Mouse (Mus musculus): ENCODE data around the gene Hrc.

Gene Hrc

DNA sequence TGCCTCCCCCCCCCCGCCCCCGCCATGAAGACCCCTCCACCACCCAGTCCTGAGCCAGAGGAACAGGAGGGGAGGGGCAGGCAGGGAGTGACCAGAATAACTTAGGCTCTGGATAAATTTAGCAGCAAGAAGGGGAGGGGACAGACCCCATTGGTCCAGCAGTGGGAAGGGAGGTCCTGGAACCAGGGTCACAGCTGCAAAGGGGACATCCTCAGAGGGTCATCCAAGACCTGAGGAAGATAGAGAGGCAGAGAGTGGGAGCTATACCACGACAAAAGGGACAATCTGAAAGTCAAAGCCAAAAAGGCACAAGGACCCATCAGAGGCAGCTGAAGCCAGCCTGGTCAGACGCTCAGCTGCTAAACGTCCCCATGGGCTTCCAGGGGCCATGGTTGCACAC is at the start of gene Hrc:
TSS of gene Hrc (plus strand) at position 235 of the 400 bp plus-strand sequence.
- ATAC-seq (ENCODE audit: low TSS enrichment), result no peak

DNA sequence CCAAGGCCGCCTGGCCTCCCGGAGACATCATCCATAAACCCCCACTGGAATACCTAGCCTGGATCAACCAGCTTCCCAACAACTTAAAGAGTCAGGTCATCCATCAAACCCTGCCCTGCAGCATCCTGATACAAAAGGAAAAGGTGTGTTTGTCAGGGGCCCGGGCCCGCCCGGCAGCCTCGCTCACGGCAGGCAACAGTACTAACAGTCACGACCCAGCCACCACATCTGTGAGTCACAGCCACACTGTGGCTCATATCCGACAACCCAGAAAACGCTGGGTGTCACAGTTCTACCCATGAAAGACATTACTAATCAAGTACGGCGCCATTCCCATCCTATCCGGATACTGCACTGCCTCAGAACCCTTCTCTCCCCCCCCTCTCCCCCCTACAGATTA is 48.6 kb upstream of the Hrc start:
- no peak for ATAC-seq (ENCODE audit: low TSS enrichment)

DNA sequence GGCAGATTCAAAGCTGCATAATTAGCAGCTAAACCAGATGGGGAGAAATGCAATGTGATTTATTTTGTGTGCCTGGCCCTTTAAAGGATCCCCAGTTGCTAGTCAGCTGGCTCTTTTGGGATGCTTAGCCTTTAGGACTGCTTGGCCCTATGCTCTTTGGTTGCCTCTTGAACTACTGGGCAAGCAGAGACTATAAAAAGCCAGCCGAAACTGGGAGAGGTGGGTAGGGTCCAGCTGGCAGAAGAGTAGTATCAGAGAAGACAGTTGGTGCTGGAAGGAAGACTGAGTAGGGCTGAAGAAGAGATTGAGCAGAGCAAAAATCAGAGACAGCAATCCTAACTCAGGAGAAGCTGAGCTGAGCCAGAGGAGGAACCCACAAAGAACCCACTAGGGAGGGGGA is 38.5 kb upstream of the Hrc start:
- ATAC-seq (ENCODE audit: low TSS enrichment), result no peak

DNA sequence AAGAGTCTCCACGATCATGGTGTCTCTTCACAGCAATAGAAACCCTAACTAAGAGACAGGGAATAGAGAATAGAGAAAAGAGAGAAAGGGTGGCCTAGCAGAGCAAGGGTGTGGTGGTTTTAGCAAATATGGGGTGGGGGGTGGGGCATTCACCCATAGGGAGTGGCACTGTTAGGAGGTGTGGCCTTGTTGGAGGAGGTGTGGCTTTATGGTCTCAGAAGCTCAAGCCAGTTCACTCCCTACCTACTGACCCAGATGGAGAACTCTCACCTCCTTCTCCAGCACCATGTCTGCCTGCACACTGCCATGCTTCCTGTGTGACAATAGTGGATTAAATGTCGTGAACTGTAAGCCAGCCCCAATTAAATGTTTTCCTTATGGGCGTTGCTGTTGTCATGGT is 37.5 kb upstream of the Hrc start:
- ATAC-seq (ENCODE audit: low TSS enrichment), result no peak

DNA sequence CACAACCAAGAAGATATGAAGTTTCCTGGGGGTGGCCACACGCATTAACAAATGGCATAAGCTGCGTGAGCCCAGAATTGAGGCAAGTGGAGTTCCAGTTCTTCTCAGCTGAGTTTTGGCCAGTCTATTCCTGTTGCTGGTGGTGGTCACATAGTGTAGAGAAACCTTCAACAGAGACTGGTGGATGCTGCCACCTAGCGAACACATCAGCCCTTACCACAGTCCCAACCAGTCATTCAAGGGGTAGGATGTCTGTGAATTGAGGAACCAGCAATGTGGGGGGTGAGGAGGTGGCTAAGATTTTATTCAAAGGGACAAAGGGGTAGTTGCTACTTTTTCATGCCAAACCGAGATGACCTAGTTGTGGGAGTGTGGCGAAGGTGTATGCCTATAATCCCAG is 35.3 kb upstream of the Hrc start:
- peak; percentile 80 for ATAC-seq (ENCODE audit: low TSS enrichment)

DNA sequence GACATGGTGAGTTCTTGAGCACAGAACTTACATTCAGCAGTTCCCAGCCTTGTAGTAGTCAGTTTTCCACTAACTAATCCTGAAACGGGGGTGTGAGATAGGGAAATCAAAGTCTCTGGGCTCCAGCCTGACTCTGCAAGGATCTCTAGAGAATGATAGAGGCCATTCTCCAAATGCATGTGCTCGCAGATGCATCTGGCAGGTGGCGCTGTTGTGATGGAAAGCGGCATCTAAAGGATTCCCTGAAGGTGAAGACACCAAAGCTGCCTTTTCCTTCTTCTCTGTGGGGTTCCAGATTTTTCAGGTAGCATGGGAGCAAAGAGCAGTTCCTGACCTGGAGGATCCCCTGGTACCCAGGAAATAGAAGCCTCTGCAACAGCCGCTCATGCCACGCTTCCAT is 34.8 kb upstream of the Hrc start:
- ATAC-seq (ENCODE audit: low TSS enrichment), result peak; percentile 66

GRCm38 (mm10) chr7:45302626-45303025 is 32.5 kb upstream of the Hrc start:
- ATAC-seq (ENCODE audit: low TSS enrichment), result no peak

DNA sequence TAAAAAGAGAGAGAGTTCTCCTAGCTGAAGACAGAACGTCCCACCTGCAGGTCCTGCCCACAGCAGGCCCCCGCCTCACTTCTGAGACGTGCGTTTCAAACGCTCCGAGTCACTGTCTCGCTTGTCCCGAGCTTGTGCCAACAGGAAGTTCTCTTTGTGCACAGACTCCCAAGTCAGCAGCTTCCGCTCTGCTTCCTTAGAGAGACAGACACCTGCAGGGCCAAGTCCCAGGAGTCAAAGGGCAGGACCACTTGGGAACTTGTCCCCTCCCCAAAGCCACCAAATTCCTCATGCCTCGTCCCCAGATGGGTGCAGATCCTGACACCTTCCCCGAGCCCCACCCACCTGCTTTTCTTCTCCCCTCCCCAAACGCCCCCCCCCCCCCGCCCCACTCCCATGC is 30.2 kb upstream of the Hrc start:
- no peak for ATAC-seq (ENCODE audit: low TSS enrichment)

DNA sequence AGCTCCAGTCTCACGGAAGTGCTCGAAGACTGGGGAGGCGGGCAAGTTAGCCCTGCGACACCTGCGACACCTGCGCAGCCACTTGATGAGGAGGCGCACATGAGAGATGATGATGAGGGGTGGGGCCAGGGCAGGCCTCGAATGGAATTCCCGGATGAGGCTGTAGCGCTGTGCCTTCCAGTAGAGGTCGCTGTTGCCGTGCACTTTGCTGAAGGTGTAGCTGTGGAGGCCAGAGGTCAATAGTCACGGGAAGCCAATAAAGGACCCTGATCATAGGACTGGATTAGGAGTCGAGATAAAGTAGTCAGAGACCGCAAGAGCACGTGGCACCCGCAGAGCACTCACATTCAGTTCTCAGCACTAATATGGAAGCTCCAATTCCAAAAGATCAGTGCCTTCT is 29.8 kb upstream of the Hrc start:
- ATAC-seq (ENCODE audit: low TSS enrichment), result peak; percentile 34; the same call in 1 of the 2 replicates

DNA sequence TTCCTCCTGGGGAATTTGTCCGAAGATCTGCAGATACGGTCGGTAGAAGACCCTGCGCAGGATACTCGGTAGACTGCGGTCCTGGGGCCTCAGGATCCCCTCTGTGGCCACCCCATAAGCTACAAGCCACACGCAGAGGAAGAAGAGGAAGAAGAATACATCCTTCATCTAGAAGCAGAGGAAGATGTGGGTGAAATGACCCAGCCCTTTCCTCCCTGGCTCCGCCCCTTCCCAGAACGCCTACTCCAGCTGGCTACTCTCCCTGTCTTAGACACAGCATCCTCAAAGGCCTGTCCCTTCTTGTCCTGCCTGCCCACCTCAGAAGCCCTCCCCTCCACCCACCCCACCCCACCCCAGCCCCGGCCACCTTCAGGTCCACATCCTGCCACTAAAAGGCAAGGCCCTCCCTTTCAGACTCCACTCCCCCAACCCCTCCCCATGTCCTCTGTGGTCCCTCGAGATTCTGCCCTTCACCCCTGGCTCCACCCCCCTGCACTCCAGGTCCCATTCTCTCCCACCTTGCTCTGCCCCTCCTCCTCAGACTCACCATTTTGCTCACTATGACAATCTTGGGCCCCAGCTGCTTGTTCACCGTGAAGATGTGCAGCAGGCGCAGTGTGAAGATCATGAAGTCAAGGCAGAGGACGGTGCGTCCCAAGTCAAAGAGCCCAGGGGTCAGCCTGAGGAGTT is 26.4 kb upstream of the Hrc start:
- no peak for ATAC-seq (ENCODE audit: low TSS enrichment)

DNA sequence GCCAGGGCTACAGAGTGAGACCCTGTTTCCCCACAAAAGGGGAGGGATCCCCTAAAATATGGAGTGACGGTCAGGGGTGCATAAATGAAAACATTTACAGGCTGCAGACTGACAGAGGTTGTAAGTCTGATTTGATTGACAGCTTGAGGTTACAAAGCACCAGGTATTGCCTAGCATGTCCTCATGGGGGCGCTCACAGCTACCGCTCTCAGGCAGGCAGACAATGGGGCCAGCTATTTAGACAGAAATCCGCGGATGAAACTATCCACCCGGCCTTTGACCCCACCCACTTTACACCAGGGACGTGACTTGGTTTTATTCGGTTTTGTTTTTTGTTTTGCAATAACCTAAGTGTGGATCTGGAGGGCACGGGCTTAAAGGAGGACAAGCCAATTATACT is 25.6 kb upstream of the Hrc start:
- no peak for ATAC-seq (ENCODE audit: low TSS enrichment)

DNA sequence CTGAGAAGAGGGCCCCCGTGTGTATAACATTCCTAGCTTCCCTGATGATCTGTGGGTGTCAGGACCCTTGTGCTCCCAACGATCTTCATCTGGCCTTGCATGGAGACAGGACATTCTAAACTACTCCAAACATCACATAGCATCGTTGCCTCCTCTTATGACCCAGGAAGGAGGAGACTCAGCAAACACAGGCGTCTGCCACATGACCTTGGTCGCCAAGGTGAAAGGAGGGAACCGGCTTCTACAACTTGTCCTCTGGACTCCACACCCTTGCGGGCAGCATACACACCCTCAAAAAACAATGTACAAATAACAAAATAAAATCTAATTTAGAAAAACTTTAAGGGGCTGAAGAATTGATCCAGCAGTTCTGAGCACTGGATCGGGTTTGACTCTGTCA is 23.1 kb upstream of the Hrc start:
- ATAC-seq (ENCODE audit: low TSS enrichment), result no peak

- no peak for ATAC-seq (ENCODE audit: low TSS enrichment)
Measured at GRCm38 (mm10) chr7:45312686-45313453, 22.2 kb upstream of the Hrc start.

DNA sequence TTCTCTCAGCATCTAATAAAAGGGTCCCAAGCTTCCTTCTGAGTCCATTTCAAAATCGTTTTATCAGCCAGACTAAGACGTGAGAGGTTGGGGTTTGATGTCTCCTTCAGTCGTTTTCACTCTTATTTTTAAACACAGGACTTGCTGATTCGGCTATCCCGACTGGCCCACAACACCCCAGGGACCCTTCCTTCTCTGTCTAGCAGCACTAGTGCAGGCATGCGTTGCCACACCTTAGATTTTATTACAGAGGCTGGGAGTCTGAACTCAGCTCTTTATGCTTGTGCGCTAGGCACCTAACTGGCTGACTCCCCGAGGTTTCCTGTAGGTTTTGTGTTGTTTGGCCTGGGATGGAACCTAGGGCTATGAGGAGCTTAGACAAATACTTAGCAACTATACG is 21.6 kb upstream of the Hrc start:
- ATAC-seq (ENCODE audit: low TSS enrichment), result no peak

- ATAC-seq (ENCODE audit: low TSS enrichment), result peak; percentile 69; the same call in 1 of the 2 replicates
Measured at GRCm38 (mm10) chr7:45315182-45315701, 19.8 kb upstream of the Hrc start.

GRCm38 (mm10) chr7:45316536-45316935 is 18.6 kb upstream of the Hrc start:
- no peak for ATAC-seq (ENCODE audit: low TSS enrichment)

DNA sequence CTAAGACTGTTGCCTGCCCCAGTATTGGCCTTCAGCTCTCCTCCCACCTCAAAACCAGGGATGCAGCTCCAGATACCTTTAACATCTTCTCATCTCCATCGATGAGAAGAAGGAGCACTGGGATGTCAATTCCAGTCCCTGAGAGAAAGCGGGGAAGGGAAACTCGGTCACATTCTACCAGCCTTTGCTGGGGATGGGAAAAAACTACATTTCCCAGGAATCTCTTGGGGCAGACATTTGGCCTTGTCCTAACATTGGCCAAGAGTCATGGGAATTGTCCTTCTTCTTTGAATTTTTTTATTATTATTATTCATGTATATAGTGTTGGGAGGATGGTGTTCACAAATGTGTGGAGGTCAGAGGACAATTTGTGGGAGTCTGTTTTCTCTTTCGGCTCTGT is 12.8 kb upstream of the Hrc start:
- no peak for ATAC-seq (ENCODE audit: low TSS enrichment)

DNA sequence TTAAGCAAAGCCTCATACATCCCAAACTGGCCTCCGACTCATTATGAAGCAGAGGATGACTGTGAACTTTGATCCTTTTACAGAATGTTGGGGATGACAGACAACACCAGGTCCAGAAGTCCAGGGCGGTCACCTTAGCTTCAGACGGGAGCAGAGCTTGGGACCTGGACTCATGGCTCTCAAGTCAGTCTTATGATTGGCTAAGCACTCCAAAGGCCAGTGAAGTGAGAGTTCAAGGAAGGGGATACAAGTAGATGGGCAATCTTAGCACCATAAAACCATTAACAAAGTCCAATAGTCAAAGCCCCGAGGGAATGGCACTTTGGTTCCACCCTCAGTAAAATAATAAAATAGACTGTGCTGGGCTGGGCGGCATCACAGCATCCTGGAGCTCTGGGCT is 12.0 kb upstream of the Hrc start:
- no peak for ATAC-seq (ENCODE audit: low TSS enrichment)

GRCm38 (mm10) chr7:45325800-45326199 is 9.3 kb upstream of the Hrc start:
- no peak for ATAC-seq (ENCODE audit: low TSS enrichment)

DNA sequence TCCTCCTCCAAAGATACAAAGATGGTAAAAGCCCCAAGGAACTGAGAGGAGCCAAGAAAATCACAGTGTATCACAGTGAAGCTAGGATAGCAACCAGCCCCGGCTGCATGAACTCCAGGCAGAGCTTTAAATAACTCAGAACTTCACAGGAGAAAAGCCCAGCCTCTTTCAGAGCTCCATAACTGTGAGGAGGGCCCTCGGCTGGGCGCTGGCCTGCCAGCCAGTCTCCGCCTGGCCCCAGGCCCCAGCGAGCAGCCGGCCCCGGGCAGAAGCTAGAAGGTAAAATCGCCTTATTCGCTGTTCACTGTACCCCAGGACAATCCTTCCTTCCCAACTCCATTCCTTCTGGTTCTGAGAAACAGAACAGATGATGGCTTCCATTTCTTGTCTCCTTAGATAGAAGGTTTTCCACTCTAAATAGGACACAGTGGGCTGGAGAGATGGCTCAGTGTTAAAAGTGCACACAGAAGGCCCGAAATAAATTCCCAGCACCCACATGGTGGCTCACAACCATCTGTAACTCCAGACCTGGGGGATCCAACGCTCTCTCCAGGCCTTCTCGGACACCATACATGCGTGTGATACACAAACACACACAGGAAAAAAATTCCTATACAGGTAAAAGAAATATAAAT is 6.1 kb upstream of the Hrc start:
- peak; percentile 38; the same call in 1 of the 2 replicates for ATAC-seq (ENCODE audit: low TSS enrichment)

GRCm38 (mm10) chr7:45331502-45331901 is 3.6 kb upstream of the Hrc start:
- no peak for ATAC-seq (ENCODE audit: low TSS enrichment)

DNA sequence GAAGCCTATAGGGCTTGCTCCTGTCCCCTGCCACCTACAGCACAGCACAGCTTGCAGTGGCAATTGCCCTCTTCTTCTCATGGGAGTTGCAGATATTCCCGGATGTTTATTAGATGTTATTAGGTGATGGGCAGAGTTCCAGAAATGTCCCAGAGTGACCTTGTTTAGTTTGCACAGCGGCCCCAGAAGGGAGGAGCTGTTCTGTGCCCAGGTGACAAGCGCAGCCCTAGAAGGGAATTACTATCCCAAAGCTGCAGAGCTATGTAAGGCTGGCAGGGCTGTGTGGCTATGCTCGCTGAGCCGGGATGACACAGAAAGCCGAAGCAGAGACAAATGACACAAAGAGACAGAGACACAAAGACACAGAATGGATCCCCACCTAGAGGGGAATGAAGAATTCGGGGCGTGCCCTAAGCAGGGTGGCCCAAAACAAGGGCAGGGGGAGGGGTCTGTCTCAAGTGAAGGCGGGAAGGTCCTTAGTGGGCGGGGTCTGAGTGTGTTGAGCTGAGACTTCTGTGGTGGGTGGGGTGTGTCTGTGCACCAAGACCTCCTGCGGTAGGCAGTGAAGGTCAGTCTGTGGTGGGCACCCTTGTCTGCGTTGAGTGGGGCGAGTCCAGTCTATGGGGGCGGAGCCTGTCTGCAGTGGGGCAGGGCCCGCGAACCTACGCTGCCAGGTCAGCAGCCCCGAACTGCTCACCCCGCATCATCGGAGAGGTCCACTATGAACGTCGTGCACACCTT is 2.2 kb upstream of the Hrc start:
- peak; percentile 21; the same call in 1 of the 2 replicates for ATAC-seq (ENCODE audit: low TSS enrichment)
